18 mouse cellular contexts compared by ENCODE assay signal in genomic region chr2:155329707-155330106, GRCm38 (mm10).
"Had no signal": no experiment of that assay in that cellular context is flagged by ENCODE, and none has a peak within 500 bp of the region (broad histone marks: within the 10 kb centered on the region; RNA-seq: fewer than 3 reads in every experiment).

No protein-coding gene starts in this region.

- DNase-seq: lung, adult 18-20 months; lung, embryonic 14.5 days; lung, postnatal 14 days; lung, postnatal 4 days; midbrain, embryonic 14.5 days; retina, postnatal 1 day; right cerebral cortex, adult 18-20 months; right cerebral cortex, postnatal 25 days; right cerebral cortex, postnatal 4 days; spleen, adult 18-20 months; thymus, adult 18-20 months; thymus, postnatal 14 days; thymus, postnatal 36 days had no signal

- H3K4me3 ChIP-seq: midbrain, embryonic 10.5 days; midbrain, embryonic 12.5 days; myocyte; neural tube, embryonic 13.5 days; neural tube, embryonic 15.5 days had no signal

- H3K27ac ChIP-seq: midbrain, embryonic 10.5 days; midbrain, embryonic 12.5 days; neural tube, embryonic 13.5 days; neural tube, embryonic 15.5 days had no signal
